Mouse (Mus musculus) G1E (cell line): ENCODE results near the gene Ddx20.

Experiments used
- CTCF ChIP-seq: IDR thresholded peaks from 2 replicates; pipeline ENCODE4 v1.5.1; 2012; ENCODE audit warnings: low read depth, low read length, inconsistent platforms, mixed read lengths
- GATA1 ChIP-seq: IDR thresholded peaks from 2 replicates; pipeline ENCODE4 v1.6.1; 2012; ENCODE audit warnings: borderline replicate concordance, low read length, inconsistent platforms, mixed read lengths

- TF ChIP-seq CTCF (no peak), GATA1 (no peak)
Observed at GRCm38 (mm10) chr3:105633021-105633420, 54.4 kb downstream of the Ddx20 start.
